Mouse (Mus musculus) midbrain, embryonic 15.5 days (tissue): ENCODE data around the gene Lmtk2. TPM values are rescaled to one million over a fixed set of nuclear protein-coding genes. Genes with fewer than 3 reads are reported as not detected.

Source experiments
- ATAC-seq: fragments of 200-750 bp; cut with Nextera tagmentation; replicated peaks from 2 replicates; pipeline ENCODE4 v1.8.0; 2017; ENCODE audit warnings: moderate TSS enrichment
- H3K27ac ChIP-seq: fragments of 300-500 bp; sonication (generic); 2 replicates; pipeline ENCODE4 v1.5.1; 2015; ENCODE audit warnings: mild to moderate bottlenecking, inconsistent platforms
- H3K27me3 ChIP-seq: fragments of 300-500 bp; sonication (generic); replicated peaks from 2 replicates; pipeline ENCODE4 v1.6.1; 2015; ENCODE audit warnings: inconsistent platforms
- H3K36me3 ChIP-seq: fragments of 300-500 bp; sonication (generic); replicated peaks from 2 replicates; pipeline ENCODE4 v1.6.1; 2015; ENCODE audit warnings: inconsistent platforms
- H3K4me1 ChIP-seq: fragments of 300-500 bp; sonication (generic); 2 replicates; pipeline ENCODE4 v1.6.1; 2015; ENCODE audit warnings: inconsistent platforms
- H3K4me2 ChIP-seq: fragments of 300-500 bp; sonication (generic); 2 replicates; pipeline ENCODE4 v1.6.1; 2015; ENCODE audit warnings: inconsistent platforms, mild to moderate bottlenecking, moderate library complexity
- H3K4me3 ChIP-seq: fragments of 300-500 bp; sonication (generic); 2 replicates; pipeline ENCODE4 v1.5.1; 2015; ENCODE audit warnings: mild to moderate bottlenecking, inconsistent platforms
- H3K9ac ChIP-seq: fragments of 300-500 bp; sonication (generic); 2 replicates; pipeline ENCODE4 v1.6.1; 2015; ENCODE audit warnings: mild to moderate bottlenecking, inconsistent platforms
- H3K9me3 ChIP-seq: fragments of 300-500 bp; sonication (generic); 2 replicates; pipeline ENCODE4 v1.6.1; 2016; ENCODE audit warnings: inconsistent platforms
- WGBS: fragments of 180-500 bp; shearing (Covaris S2); methylation state at CpG from one replicate; pipeline ENCODE4 v1.1.7; 2015; ENCODE audit warnings: mixed read lengths; 5-methylcytosine and 5-hydroxymethylcytosine counted together
- polyA plus RNA-seq: library from polyadenylated mRNA; unstranded; fragments of >200 nt; fragmentation: Nextera tagmentation; extraction: Ambion mirVana; gene quantifications from 2 replicates; pipeline ENCODE4 v1.2.1, GENCODE M21; 2015

The Lmtk2 gene
- polyA plus RNA-seq, 1 experiment from 2014 or later = 10.4 TPM

- Histone ChIP-seq H3K9ac (no peak overlapping the region), H3K4me1 (no peaks in the 10 kb centered on the region), H3K9me3 (no peaks in the 10 kb centered on the region), H3K27me3 (no peaks in the 10 kb centered on the region), H3K4me2 (no peak overlapping the region), H3K36me3 (peaks cover 15% of the 10 kb centered on the region; the same call in 1 of the 2 replicates), H3K4me3 (no peak overlapping the region), H3K27ac (no peak overlapping the region)
- ATAC-seq = no peak
- 92% methylated on average over 21 of the region's 21 CpGs for WGBS
Observed at GRCm38 (mm10) chr5:144184350-144185045, 84.3 kb downstream of the Lmtk2 start.

- Histone ChIP-seq H3K4me1 (peaks cover 6% of the 10 kb centered on the region), H3K4me2 (no peak overlapping the region), H3K4me3 (no peak overlapping the region), H3K9ac (no peak overlapping the region), H3K9me3 (no peaks in the 10 kb centered on the region), H3K27ac (no peak overlapping the region), H3K36me3 (peaks cover 15% of the 10 kb centered on the region; the same call in 1 of the 2 replicates), H3K27me3 (no peaks in the 10 kb centered on the region)
- 85% methylated on average over 6 of the region's 6 CpGs for WGBS
- ATAC-seq = no peak
Observed at GRCm38 (mm10) chr5:144188422-144188821, 88.2 kb downstream of the Lmtk2 start.

DNA sequence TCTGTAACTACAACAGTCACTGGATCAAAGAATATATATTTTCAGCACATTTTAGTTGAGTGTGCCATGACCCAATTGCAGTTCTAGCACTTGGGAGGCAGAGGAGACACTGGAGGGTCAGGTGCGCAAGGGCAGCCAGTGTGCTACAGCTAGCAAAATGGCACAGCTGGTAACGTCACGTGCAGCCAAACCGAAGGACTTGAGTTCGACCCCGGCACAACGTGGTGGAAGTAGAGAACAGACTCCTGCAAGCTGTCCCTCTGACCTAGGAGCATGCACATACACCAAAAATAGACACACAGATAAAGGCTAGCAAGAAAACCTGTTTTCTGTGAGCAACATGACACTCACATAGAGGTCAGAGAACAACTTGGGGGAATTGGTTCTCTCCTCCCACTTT lies 89.1 kb downstream of the Lmtk2 start:
- Histone ChIP-seq H3K36me3 (peaks cover 15% of the 10 kb centered on the region; the same call in 1 of the 2 replicates), H3K4me2 (no peak overlapping the region), H3K9me3 (no peaks in the 10 kb centered on the region), H3K27ac (no peak overlapping the region), H3K4me3 (no peak overlapping the region), H3K27me3 (no peaks in the 10 kb centered on the region), H3K4me1 (peaks cover 6% of the 10 kb centered on the region), H3K9ac (no peak overlapping the region)
- 77% methylated on average over 7 of the region's 7 CpGs for WGBS
- ATAC-seq = no peak

DNA sequence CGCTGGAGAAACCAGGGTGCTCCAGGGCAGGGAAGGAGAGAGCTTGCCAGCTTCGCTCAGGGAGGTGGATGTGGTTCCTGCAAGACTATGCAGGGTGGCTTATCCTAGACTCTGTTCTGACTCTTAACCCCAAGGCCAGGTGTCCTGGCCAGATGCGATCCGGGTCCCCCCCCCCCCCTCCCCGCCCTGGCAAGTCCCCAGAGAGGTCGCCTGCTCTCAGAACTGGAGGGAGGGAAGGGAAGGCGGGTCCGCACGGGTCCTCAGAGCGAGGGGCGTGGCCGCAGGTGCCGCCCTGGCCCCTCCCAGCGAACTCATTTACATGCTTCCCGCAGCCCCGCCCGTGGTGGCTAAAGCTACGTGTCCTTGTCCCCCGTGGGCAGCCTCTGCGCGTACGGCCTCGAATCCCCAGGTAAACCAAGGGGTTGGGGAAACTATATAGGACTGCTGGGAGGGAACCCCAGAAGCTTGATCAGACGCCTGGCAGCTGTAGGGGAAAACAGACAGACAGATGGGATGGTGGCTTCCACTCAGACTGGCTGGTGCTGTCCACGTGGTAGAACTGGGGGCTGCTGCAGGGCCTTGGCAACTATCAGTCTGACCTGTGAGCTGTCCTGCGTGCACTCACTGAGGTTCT lies 89.8 kb downstream of the Lmtk2 start, which contains the start of gene Bhlha15:
Gene Bhlha15, plus strand, starts transcription at position 337 of the 634 bp plus-strand sequence.
- Histone ChIP-seq H3K27ac (no peak within 1 kb of the TSS), H3K4me3 (peak within 1 kb of the TSS; percentile 16; the same call in 1 of the 2 replicates), H3K4me2 (peak within 1 kb of the TSS; percentile 40), H3K9me3 (no peaks in the 10 kb centered on the region), H3K27me3 (no peaks in the 10 kb centered on the region), H3K36me3 (peaks cover 11% of the 10 kb centered on the region; the same call in 1 of the 2 replicates), H3K9ac (no peak within 1 kb of the TSS), H3K4me1 (peaks cover 6% of the 10 kb centered on the region)
- 5% methylated on average over 23 of the region's 26 CpGs for WGBS
- peak; percentile 26; the same call in 1 of the 2 replicates for ATAC-seq

GRCm38 (mm10) chr5:144191026-144191425 lies 90.8 kb downstream of the Lmtk2 start:
- H3K9ac ChIP-seq = no peak overlapping the region
- H3K4me3 ChIP-seq = no peak overlapping the region
- peaks cover 6% of the 10 kb centered on the region for H3K4me1 ChIP-seq
- no peaks in the 10 kb centered on the region for H3K27me3 ChIP-seq
- H3K9me3 ChIP-seq = no peaks in the 10 kb centered on the region
- no peak overlapping the region for H3K27ac ChIP-seq
- no peak for ATAC-seq
- no peak overlapping the region for H3K4me2 ChIP-seq
- 48% methylated on average over 23 of the region's 23 CpGs for WGBS
- H3K36me3 ChIP-seq = peaks cover 5% of the 10 kb centered on the region; the same call in 1 of the 2 replicates

DNA sequence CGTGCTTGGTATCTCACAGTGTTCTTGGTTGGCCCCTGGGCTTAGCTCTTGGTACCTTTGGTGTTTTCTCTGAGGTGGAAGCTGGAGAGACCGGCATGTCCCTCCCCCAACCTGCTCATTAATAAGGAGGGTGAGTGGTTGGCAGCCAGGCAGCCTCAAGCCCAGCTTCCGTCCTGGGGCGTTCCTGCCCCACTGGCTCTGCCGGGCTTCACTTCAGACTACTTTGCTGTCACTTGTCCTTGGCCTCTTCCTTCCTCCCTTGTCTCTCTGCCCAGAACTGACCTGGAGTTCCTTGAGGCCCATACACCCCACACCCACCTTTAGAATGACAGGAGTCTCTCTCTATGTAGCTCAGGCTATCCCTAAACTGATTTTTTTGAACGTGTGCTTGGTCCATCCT lies 92.4 kb downstream of the Lmtk2 start:
- Histone ChIP-seq H3K4me1 (peaks cover 6% of the 10 kb centered on the region), H3K4me2 (no peak overlapping the region), H3K9ac (no peak overlapping the region), H3K4me3 (no peak overlapping the region), H3K9me3 (no peaks in the 10 kb centered on the region), H3K36me3 (0 out of 2 replicates have a peak, but pooled peaks cover 4% of the 10 kb centered on the region), H3K27ac (no peak overlapping the region), H3K27me3 (no peaks in the 10 kb centered on the region)
- 81% methylated on average over 6 of the region's 6 CpGs for WGBS
- no peak for ATAC-seq

GRCm38 (mm10) chr5:144194416-144194815 lies 94.2 kb downstream of the Lmtk2 start:
- Histone ChIP-seq H3K4me3 (no peak overlapping the region), H3K4me1 (peaks cover 6% of the 10 kb centered on the region), H3K36me3 (no peaks in the 10 kb centered on the region), H3K4me2 (no peak overlapping the region), H3K9me3 (no peaks in the 10 kb centered on the region), H3K9ac (no peak overlapping the region), H3K27ac (no peak overlapping the region), H3K27me3 (no peaks in the 10 kb centered on the region)
- ATAC-seq = no peak
- WGBS = 82% methylated on average over 7 of the region's 7 CpGs

DNA sequence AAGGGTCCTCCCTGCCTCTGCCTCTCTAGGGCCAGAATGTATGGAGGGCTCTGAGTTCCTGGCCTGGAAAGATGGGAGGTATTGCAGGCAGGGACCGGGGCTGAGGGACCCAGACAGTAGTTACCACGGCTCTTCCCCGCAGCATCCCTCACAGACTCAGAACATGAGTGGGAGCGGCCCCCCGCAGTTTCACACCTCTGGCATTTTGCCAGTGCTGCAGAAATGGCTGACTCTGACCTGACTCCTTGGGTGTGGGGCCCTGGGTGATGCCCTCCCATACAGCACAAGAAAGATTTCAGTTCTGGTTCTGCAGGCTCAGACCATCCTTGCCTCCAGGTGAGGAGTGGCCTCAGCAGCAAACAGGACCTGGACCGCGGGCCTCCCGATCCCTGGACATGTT lies 95.3 kb downstream of the Lmtk2 start:
- Histone ChIP-seq H3K4me3 (no peak overlapping the region), H3K4me1 (no peaks in the 10 kb centered on the region), H3K9me3 (no peaks in the 10 kb centered on the region), H3K27ac (no peak overlapping the region), H3K36me3 (no peaks in the 10 kb centered on the region; the same call in 1 of the 2 replicates), H3K27me3 (no peaks in the 10 kb centered on the region), H3K4me2 (no peak overlapping the region), H3K9ac (no peak overlapping the region)
- ATAC-seq = no peak
- 90% methylated on average over 8 of the region's 8 CpGs for WGBS

- no peaks in the 10 kb centered on the region for H3K9me3 ChIP-seq
- H3K4me2 ChIP-seq = no peak overlapping the region
- H3K4me3 ChIP-seq = no peak overlapping the region
- H3K27me3 ChIP-seq = no peaks in the 10 kb centered on the region
- H3K27ac ChIP-seq = no peak overlapping the region
- H3K36me3 ChIP-seq = peaks cover 21% of the 10 kb centered on the region
- no peak overlapping the region for H3K9ac ChIP-seq
- ATAC-seq = no peak
- WGBS = 77% methylated on average over 11 of the region's 11 CpGs
- H3K4me1 ChIP-seq = no peaks in the 10 kb centered on the region
Observed at GRCm38 (mm10) chr5:144200616-144201015, 100.4 kb downstream of the Lmtk2 start.

DNA sequence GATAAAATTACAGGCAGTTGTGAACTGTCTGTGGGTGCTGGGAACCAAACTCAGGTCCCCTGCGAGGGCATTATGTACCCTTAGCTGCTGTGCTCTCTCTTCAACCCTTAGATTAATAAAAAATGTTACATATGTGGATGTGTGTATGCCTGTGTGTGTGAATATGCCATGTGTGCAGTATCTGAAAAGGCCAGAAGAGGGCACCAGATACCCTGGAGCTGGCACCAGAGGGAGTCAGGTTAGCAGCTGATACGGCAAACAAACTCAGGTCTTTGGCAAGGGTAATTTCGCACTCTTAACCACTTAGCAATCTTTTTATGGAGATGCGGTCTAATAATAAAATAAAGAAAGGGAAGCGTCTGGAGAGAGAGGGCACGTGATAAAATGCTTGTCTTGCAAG lies 102.2 kb downstream of the Lmtk2 start:
- Histone ChIP-seq H3K4me1 (no peaks in the 10 kb centered on the region), H3K27me3 (no peaks in the 10 kb centered on the region), H3K4me3 (no peak overlapping the region), H3K4me2 (no peak overlapping the region), H3K36me3 (peaks cover 24% of the 10 kb centered on the region), H3K27ac (no peak overlapping the region), H3K9me3 (no peaks in the 10 kb centered on the region), H3K9ac (no peak overlapping the region)
- no peak for ATAC-seq
- WGBS = 97% methylated on average over 6 of the region's 6 CpGs

GRCm38 (mm10) chr5:144203398-144203959 lies 103.2 kb downstream of the Lmtk2 start:
- Histone ChIP-seq H3K27me3 (no peaks in the 10 kb centered on the region), H3K9ac (no peak overlapping the region), H3K4me1 (no peaks in the 10 kb centered on the region), H3K27ac (no peak overlapping the region), H3K36me3 (peaks cover 26% of the 10 kb centered on the region), H3K4me3 (no peak overlapping the region), H3K4me2 (no peak overlapping the region), H3K9me3 (no peaks in the 10 kb centered on the region)
- ATAC-seq = no peak
- WGBS = 92% methylated on average over 10 of the region's 10 CpGs

GRCm38 (mm10) chr5:144204303-144204702 lies 104.1 kb downstream of the Lmtk2 start:
- Histone ChIP-seq H3K9ac (no peak overlapping the region), H3K9me3 (no peaks in the 10 kb centered on the region), H3K4me3 (no peak overlapping the region), H3K27me3 (no peaks in the 10 kb centered on the region), H3K4me2 (no peak overlapping the region), H3K27ac (no peak overlapping the region), H3K4me1 (no peaks in the 10 kb centered on the region), H3K36me3 (peaks cover 27% of the 10 kb centered on the region)
- ATAC-seq = no peak
- WGBS = 91% methylated on average over 12 of the region's 12 CpGs
